Mouse (Mus musculus) stomach, postnatal 0 days (tissue): ENCODE results near the gene Slc44a1.

Experiments
- CTCF ChIP-seq: IDR thresholded peaks from 2 replicates; pipeline ENCODE4 v1.5.1; 2016; ENCODE audit warnings: antibody characterized with exemption, low read depth, mild to moderate bottlenecking, moderate library complexity
- EP300 ChIP-seq: optimal IDR thresholded peaks from 2 replicates; pipeline ENCODE3; 2016; ENCODE audit warnings: antibody characterized with exemption

DNA sequence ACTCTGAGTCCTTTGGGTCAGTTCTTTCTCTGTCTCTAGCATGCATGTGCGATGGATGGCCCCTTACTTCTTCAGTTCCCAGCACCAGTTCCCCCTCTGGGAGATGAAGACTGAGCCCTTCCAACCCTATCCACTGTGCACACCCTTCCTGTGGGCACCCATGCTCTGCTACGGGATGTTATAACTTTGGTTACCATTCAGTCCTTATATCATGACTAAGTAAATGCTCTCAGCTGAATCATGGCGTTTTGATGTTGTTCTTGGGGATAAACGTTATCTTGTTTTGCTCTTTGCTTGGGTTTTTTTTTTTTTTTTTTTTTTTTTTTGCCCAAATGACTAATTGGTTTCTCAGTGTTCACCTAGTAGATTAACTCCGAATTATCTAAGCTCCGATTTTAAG is 16.4 kb downstream of the Slc44a1 start:
- TF ChIP-seq CTCF (no peak), EP300 (no peak)
